Mouse (Mus musculus) left cerebral cortex, adult 6 months (tissue): Measurements from ENCODE around the gene Gtf2a2. TPM values are rescaled to one million over a fixed set of nuclear protein-coding genes. Genes with fewer than 3 reads are reported as not detected.

Experiments
- long read RNA-seq, 2 experiments: library from polyadenylated mRNA; unstranded; transcript quantifications; one replicate each; pipeline ENCODE4 v2.0.0; 2019 to 2020
- polyA plus RNA-seq: library from polyadenylated mRNA; unstranded; fragments of <200 nt; fragmentation: Nextera tagmentation; gene quantifications from 2 replicates; pipeline ENCODE4 v1.2.3, GENCODE M21; 2021

The Gtf2a2 gene
- polyA plus RNA-seq: 74.1 and 74.2 TPM in 2 replicates
- long read RNA-seq, experiment 1, transcript Gtf2a2-202 (5 exons, 893 nt): major isoform, 14 of 19 reads
- long read RNA-seq, experiment 1, partial matches to known transcripts: 0 of 19 reads
- long read RNA-seq, experiment 1, other reads (novel, unspliced or antisense): 3 of 19 reads
- long read RNA-seq, experiment 2, transcript Gtf2a2-202 (5 exons, 893 nt): major isoform, 42 of 67 reads
- long read RNA-seq, experiment 2, transcript Gtf2a2-204 (4 exons, 622 nt): minor isoform, 12 of 67 reads
- long read RNA-seq, experiment 2, partial matches to known transcripts: 2 of 67 reads
- long read RNA-seq, experiment 2, other reads (novel, unspliced or antisense): 9 of 67 reads

DNA sequence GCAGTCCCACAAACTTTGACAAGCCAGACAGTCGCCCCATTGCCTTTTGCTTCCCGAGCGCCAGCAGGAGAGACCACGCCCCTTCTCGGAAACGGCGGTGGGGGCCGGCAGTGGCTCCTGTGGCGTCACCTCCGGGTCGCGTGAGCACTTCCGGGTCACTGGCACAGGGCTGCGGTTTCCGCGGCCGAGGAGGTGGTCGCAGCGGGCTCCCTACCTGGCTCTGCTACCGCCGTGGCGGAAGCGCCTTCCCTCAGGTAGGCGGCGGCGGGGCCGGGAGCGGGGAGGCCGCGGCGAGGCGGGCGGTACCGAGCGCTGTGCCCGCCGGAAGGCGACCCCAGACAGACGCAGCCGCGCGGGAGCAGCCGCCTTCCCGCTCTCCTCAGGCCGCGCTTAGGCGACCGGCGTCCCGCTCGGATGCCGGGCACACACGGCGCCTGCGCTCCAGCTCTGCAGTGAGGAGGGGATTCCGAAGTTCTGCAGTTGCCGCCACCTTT lies at the start of gene Gtf2a2:
Gtf2a2 (plus strand) TSS at position 143 of the 494 bp plus-strand sequence.

DNA sequence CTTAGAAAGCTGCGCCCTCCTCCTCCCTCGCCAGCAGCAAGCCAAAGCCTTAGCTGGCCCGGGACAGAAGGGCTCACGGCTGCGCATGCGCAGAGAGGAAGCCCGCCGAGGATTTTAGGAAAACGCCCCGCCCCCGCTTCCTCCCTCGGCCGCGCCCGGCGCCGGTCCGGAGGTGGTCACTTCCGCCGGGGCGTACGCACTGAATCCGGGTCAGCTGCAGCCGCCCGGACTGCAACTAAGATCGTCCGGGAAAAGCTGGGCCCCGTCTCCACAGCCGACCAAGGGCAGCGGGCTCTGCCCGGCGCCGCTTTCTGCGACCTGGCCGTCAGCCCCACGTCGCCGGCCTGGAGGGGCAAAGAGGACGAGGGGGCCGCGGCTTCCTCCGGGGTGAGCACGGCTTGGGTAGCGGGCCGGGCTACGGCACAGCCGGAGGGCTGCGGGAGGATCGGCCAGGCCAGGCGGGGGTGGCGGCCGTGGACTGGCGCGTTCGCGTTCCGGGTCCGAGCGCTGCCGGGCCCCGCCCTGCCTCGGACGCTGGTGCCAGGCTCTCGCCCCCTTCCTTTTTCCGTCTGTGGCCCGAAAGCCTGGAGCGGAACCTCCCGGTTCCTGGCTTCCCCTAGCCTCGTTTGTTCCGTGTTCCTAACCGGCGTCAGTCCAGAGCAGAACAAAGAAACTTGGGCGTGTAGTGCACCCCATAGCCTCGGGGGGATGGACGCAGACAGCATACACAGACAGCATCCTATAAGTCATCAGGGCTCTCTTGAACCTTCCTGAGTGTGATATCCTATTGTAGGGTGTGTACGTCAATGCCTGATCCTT lies 22.8 kb upstream of the Gtf2a2 start, which contains the start of gene Bnip2:
Bnip2 (plus strand) TSS at position 164 of the 819 bp plus-strand sequence.

DNA sequence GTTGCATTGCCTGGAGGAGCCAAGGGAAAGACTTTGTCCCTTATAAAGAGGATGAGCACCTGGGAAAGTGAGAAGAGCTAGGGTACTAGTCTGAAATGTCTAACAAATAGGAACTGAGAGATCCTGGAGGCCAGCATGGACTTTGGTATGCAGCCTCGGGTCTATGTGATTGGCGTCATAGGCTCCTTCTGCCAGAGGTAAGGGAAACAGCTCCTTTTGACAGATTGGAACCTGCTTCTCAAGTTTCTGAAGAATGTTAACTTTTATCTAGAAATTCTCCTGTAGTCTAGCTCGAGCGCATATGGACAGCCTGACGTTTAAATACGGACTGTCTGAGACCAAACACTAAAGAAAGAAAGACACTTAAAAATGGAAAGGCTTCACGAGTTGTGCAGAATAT lies 25.6 kb downstream of the Gtf2a2 start, which contains the start of gene Gcnt3:
Gcnt3 (minus strand) TSS at position 101 of the 400 bp plus-strand sequence.

Other genes starting within 250 kb of the Gtf2a2 start
- gene Bnip2, start 23.1 kb upstream of the Gtf2a2 start, polyA plus RNA-seq: 28.5 and 35.7 TPM in 2 replicates
- gene Gcnt3, start 25.5 kb downstream of the Gtf2a2 start, polyA plus RNA-seq: not detected in 2 replicates
- 244 and 282 TPM in 2 replicates for gene Fam81a, start 130.0 kb downstream of the Gtf2a2 start, polyA plus RNA-seq
- 4.2 and 4.3 TPM in 2 replicates for gene Myo1e, start 194.8 kb downstream of the Gtf2a2 start, polyA plus RNA-seq